Mouse (Mus musculus) E14TG2a.4 (cell line): ENCODE measurements at regions not wholly inside any gene's neighbourhood (a gene's known extent, or its start where the extent isn't known, plus 50 kb on each side); places are given as distances from the start of the nearest gene placed in this dataset.

Experiments used
- H3K27me3 ChIP-seq: 2 replicates; pipeline ENCODE4 v1.6.1; 2014; ENCODE audit warnings: low read length, control low read depth; ENCODE audit not compliant: insufficient read depth
- H3K36me3 ChIP-seq: 2 replicates; pipeline ENCODE4 v1.6.1; 2014; ENCODE audit warnings: low read length, control low read depth; ENCODE audit not compliant: insufficient read depth
- H3K4me1 ChIP-seq: replicated peaks from 2 replicates; pipeline ENCODE4 v1.6.1; 2014; ENCODE audit warnings: low read depth, low read length, control low read depth
- H3K4me3 ChIP-seq: replicated peaks from 2 replicates; pipeline ENCODE4 v1.5.1; 2014; ENCODE audit warnings: mild to moderate bottlenecking, low read length
- H3K9me3 ChIP-seq: 2 replicates; pipeline ENCODE4 v1.6.1; 2014; ENCODE audit warnings: low read length, control low read depth
- CTCF ChIP-seq: conservative IDR thresholded peaks from 2 replicates; pipeline ENCODE4 v1.5.1; 2014; ENCODE audit warnings: low read length
- NANOG ChIP-seq: IDR thresholded peaks from 2 replicates; pipeline ENCODE4 v1.6.1; 2014; ENCODE audit warnings: borderline replicate concordance, low read length, mixed read lengths
- POU5F1 ChIP-seq: IDR thresholded peaks from 2 replicates; pipeline ENCODE4 v1.6.1; 2014; ENCODE audit warnings: low read length, borderline replicate concordance

DNA sequence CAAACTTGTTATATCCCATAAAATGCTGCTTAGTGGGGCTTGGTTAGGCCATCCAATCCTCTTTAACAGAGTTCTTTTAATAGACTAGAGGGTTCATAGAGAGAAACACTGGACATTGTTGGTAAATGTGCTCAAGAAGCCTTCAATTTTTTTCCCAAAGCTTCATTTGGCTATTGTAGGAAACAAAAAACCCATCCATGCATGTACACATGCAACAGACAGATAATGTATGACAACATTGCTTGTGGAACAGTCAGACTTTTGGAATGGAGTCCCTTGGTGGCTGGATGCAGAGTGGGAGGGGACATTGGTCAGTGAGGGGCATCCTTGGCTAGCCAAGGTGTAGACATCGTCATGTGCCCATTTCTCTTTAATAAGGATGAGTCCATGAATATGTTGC, 588.8 kb upstream of the Nrp1 start:
- TF ChIP-seq POU5F1 (no peak), NANOG (no peak), CTCF (no peak)
- Histone ChIP-seq H3K4me1 (peaks cover 9% of the 10 kb centered on the region), H3K36me3 (no peaks in the 10 kb centered on the region), H3K4me3 (no peak overlapping the region), H3K27me3 (no peaks in the 10 kb centered on the region), H3K9me3 (no peaks in the 10 kb centered on the region)

DNA sequence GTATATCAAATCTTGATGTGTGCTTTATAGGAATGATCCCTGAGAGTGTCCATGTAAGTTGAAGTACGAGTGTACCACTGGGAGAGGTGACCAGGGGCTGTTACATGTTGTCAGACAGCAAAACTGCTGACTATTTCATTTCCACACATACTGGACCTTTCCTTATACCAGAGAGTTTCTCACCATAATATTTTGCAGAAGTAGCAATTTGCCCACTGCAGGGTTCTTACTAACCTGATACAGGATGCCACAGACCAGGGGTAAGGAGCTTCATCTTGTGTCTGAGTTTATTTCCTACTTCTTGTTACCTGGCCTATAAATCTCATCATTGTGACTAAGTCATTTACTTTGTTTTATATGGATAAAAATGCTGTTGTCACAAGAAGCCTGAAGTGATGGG, 586.6 kb upstream of the Nrp1 start:
- TF ChIP-seq CTCF: no peak
- no peak for TF ChIP-seq POU5F1
- TF ChIP-seq NANOG: no peak
- Histone ChIP-seq H3K4me3 (no peak overlapping the region), H3K27me3 (no peaks in the 10 kb centered on the region), H3K9me3 (no peaks in the 10 kb centered on the region), H3K4me1 (peaks cover 24% of the 10 kb centered on the region), H3K36me3 (no peaks in the 10 kb centered on the region)

DNA sequence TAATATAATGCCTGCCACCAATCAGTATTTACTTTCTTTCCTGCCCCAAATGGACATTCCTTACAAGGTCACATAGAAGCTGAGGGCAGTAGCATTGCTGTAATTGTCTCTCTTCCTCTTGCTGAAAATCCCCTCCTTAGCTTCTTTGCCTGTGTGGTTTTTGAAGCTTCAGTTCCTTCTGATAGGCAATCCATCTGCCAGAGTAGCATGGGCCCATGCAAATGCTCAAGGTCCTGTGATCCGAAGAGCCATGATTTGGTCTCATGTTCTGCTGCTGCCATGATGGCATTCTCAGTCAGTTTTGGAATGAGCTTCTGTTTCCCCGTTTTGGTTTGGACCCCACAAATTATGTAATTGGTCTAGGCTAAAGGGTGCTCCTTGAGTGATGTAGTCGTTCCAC, 586.0 kb upstream of the Nrp1 start:
- Histone ChIP-seq H3K27me3 (no peaks in the 10 kb centered on the region), H3K4me1 (peaks cover 24% of the 10 kb centered on the region), H3K36me3 (no peaks in the 10 kb centered on the region), H3K4me3 (no peak overlapping the region), H3K9me3 (no peaks in the 10 kb centered on the region)
- TF ChIP-seq NANOG (no peak), POU5F1 (no peak), CTCF (no peak)

DNA sequence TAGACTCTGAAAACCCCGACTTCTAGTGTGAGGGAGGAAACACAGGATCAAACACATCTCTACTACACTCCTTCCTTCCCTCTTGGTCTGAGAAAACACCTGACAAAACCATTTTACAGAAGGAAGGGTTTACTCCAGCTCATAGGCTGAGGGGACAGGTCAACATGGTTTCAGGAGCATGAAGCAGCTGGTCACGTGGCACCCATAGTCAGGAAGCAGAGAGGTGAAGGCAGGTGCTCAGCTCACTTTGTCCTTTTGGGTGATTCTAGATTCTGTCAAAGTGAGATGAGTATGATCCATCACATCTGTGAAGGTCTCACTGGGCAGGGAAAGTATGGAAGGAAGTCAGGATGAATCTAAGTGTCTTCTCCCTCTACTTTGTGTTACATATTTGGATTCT, 585.5 kb upstream of the Nrp1 start:
- no peaks in the 10 kb centered on the region for H3K27me3 ChIP-seq
- H3K4me3 ChIP-seq: no peak overlapping the region
- H3K9me3 ChIP-seq: no peaks in the 10 kb centered on the region
- no peaks in the 10 kb centered on the region for H3K36me3 ChIP-seq
- peaks cover 24% of the 10 kb centered on the region for H3K4me1 ChIP-seq
- no peak for TF ChIP-seq NANOG

DNA sequence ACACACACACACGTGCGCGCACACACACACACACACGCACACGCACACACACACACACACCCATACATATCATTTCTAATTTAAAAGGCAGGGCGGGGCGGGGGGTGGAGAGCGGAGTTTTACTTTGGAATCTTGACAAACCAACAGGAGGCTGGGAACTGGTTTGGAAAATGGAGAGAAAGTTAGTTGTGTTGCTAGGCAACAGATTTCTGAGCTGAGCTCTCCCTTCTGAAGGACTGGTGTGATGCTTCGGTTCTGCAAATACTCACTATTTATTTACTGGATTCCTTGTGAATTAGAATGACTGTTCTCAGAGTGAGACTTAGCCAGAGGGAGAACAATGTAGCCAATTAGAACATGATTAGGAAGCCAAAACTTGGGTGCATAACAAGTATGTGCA, 583.8 kb upstream of the Nrp1 start:
- no peak for TF ChIP-seq POU5F1
- no peak for TF ChIP-seq CTCF
- no peak for TF ChIP-seq NANOG
- Histone ChIP-seq H3K9me3 (no peaks in the 10 kb centered on the region), H3K4me1 (peaks cover 37% of the 10 kb centered on the region), H3K36me3 (no peaks in the 10 kb centered on the region), H3K4me3 (no peak overlapping the region), H3K27me3 (0 out of 2 replicates have a peak, but pooled peaks cover 2% of the 10 kb centered on the region)

DNA sequence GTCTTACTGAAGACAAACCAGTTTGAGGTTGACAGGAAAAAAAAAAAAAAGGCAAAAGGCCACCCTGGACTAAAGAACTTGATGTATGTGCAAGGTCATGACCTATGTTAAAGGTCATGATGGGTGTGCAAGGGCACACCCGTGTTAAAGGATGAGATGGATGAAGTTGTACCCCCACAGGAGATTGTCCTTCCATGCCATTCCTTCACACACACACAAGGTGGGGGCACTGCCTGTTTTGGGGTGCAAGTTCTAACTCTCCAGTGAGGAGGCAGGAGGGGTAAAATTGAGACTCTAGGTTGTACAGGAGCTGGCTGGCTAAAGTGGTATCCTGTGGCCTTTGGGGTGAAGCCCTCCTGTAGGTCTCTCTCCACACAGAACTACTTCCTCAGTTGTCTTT, 583.2 kb upstream of the Nrp1 start:
- Histone ChIP-seq H3K36me3 (no peaks in the 10 kb centered on the region), H3K4me1 (peaks cover 42% of the 10 kb centered on the region), H3K9me3 (no peaks in the 10 kb centered on the region), H3K27me3 (0 out of 2 replicates have a peak, but pooled peaks cover 2% of the 10 kb centered on the region), H3K4me3 (no peak overlapping the region)
- TF ChIP-seq POU5F1: no peak
- no peak for TF ChIP-seq NANOG
- no peak for TF ChIP-seq CTCF

DNA sequence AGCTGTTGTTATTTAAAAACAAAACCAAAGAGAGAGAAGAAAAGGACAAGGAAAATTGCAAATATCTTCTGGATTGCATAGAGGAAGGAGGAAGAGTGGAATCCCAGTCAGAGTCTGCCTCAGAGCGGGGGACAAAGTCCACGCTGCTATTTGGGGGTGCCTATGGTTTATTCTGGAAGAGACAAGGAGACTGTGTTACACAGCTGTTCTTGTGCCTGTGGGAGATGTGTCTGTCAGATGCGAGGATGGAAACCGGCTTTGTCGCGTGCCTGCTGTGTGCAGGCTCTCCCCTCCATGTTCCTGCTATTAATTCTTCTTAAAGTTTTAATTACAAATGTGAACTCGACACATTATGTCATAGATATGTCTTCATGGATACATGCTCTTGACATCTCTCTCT, 582.7 kb upstream of the Nrp1 start:
- no peaks in the 10 kb centered on the region for H3K9me3 ChIP-seq
- no peak overlapping the region for H3K4me3 ChIP-seq
- H3K36me3 ChIP-seq: no peaks in the 10 kb centered on the region
- TF ChIP-seq CTCF (no peak), POU5F1 (no peak), NANOG (no peak)
- H3K4me1 ChIP-seq: peaks cover 42% of the 10 kb centered on the region
- H3K27me3 ChIP-seq: 0 out of 2 replicates have a peak, but pooled peaks cover 2% of the 10 kb centered on the region

DNA sequence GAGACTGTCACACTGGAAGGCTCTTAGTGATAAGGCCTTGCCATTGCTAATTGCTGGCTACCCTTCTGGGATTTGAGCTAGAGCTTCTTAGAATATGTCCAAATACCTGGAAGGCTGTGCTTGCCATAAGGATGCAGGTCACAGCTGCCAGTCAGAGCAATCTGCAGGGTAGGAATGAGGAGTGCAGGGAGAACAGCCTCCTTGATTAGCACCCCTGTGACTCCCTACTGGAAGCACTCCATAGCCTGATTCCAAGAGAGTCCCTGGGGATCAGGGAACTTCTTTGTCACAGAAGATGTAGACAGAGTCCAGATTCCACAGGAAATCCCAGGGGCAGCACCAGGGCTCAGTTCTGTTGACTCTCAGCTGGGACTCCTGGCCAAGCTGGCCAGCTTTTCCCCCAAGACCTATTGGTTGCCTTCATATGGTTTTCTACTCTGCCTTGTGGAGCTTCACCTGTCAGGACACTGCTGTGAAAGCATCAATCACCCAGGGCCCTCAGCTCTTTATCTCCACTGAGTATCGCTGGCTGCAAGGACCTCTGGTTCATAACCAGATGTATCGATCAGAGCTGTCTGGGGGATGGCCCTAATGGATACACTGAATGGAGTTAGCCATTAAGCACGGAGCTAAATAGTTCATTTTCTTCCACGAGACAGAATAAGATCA, 579.9 kb upstream of the Nrp1 start:
- TF ChIP-seq NANOG: no peak
- H3K27me3 ChIP-seq: 0 out of 2 replicates have a peak, but pooled peaks cover 2% of the 10 kb centered on the region
- no peaks in the 10 kb centered on the region for H3K9me3 ChIP-seq
- H3K4me1 ChIP-seq: peaks cover 42% of the 10 kb centered on the region
- no peaks in the 10 kb centered on the region for H3K36me3 ChIP-seq
- no peak overlapping the region for H3K4me3 ChIP-seq

DNA sequence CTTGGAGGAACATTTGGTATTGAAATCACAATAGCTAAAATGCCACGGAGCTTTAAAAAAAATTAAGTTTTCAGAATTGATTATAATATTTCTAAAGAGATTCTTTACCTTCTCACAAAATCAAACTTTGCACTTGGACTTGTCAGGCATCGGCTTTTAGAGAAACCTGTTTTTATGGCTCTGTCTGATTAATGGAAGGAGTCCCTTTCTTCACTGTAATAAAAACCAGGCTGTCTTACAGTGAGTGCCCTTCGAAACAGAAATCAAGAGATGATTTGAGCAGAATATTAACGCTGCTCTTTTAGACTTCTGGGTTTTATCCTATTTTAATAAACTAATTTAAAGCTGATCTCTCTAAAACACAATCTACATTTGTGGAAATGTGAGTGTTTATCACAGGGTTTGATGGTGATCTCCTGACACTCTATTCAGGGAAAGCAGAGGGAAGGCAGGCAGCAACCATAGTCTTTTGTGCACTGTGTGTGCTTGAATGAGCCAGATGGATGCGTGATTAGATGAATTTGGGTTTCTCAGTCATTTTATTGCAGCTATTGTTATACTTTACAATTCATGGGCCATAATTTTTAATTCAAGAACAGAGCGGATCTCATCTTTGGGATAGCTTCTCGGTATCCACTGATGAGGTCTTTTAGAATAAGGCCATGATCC, 579.2 kb upstream of the Nrp1 start:
- no peaks in the 10 kb centered on the region for H3K36me3 ChIP-seq
- peaks cover 37% of the 10 kb centered on the region for H3K4me1 ChIP-seq
- H3K4me3 ChIP-seq: no peak overlapping the region
- no peaks in the 10 kb centered on the region for H3K9me3 ChIP-seq
- TF ChIP-seq NANOG: no peak
- no peak for TF ChIP-seq POU5F1
- TF ChIP-seq CTCF: no peak
- H3K27me3 ChIP-seq: 0 out of 2 replicates have a peak, but pooled peaks cover 2% of the 10 kb centered on the region
